Mouse (Mus musculus): ENCODE measurements around the gene Gpr83.

DNA sequence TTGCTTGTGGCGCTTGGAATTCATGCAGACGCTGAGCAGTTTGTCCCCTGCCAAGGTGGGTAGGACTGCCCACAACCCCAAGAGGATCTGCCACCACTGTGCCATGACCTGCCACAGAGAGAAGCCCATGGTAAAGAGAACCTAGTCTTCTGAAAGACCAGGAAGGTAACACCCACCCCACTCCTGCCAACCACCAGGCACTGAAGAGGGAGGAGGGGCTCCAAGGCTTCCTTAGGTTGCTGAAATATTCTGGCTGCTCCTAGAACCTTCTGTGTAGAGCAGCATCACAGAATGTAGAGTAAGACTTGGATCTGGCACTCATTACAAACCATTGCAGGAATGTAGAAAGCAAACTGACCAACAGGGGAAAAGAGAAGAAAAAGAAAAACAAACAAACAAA, 42.4 kb downstream of the Gpr83 start:
- no peak for TF ChIP-seq CTCF (IDR thresholded peaks at IDR 0.05 in 2 of 3, conservative IDR thresholded peaks at IDR 0.05 in 1 of 3; ENCODE audit: control insufficient read depth in 1 of 3, insufficient read depth in 1 of 3, low read depth in 2 of 3, low read length in 3 of 3, poor library complexity in 1 of 3, severe bottlenecking in 1 of 3)
- TF ChIP-seq MEF2A (IDR thresholded peaks at IDR 0.05; ENCODE audit: extremely low read depth, insufficient replicate concordance, low read depth, low read length, poor library complexity, severe bottlenecking) = no peak
- TF ChIP-seq NELFE (IDR thresholded peaks at IDR 0.05; ENCODE audit: low read depth, low read length) = no peak
- no peak for TF ChIP-seq HCFC1 (IDR thresholded peaks at IDR 0.05; ENCODE audit: low read depth, low read length)
